Mouse (Mus musculus) lung, adult 2 months (tissue): ENCODE measurements around the gene Emc9.

Experiments used
- CTCF ChIP-seq: fragments of 200-500 bp; IDR thresholded peaks from 2 replicates; pipeline ENCODE4 v1.5.1; 2011; ENCODE audit warnings: mild to moderate bottlenecking, low read length, control low read depth; ENCODE audit not compliant: insufficient read depth
- POLR2A ChIP-seq: fragments of 200-500 bp; IDR thresholded peaks from 2 replicates; pipeline ENCODE4 v1.6.1; 2011; ENCODE audit warnings: low read depth, mild to moderate bottlenecking, control low read depth, low read length, borderline replicate concordance; ENCODE audit errors: extremely low read depth

DNA sequence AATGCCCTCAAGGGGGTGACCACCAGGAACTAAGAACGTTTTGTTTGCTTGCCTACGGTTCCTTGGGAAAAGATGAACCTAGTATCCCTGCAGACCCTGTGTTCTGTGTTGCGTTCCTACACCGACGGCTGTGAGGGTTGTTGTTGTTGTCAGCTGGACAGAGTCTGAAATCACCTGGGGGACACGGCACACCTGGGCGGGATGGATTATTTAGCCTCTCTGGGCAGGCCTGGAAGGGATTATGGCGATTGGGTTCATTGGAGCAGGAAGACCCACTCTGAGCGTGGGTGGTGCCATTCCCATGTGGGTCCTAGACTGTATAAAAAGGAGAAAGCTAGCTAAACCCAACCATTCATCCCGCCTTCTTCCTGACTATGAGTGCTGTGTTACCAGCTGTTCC lies 23.2 kb downstream of the Emc9 start:
- TF ChIP-seq CTCF = no peak
- no peak for TF ChIP-seq POLR2A
